Mouse (Mus musculus) spleen, adult 2 months (tissue): ENCODE data around the gene Pde4dip. TPM values are rescaled to one million over a fixed set of nuclear protein-coding genes. Genes with fewer than 3 reads are reported as not detected.

ENCODE experiments used
- DNase-seq, 2 experiments: peaks; one replicate each; pipeline versions ENCODE4 v3.0.0 to v3.0.0-alpha.2; 2012 to 2021; ENCODE audit warnings: low spot score in 2 of 2, low read depth in 1 of 2
- H3K27ac ChIP-seq: fragments of 200-500 bp; 2 replicates; pipeline ENCODE4 v1.5.1; 2012; ENCODE audit warnings: low read length, inconsistent platforms; ENCODE audit not compliant: insufficient read depth
- H3K27me3 ChIP-seq: fragments of 200-500 bp; 2 replicates; pipeline ENCODE4 v1.6.1; 2012; ENCODE audit warnings: mild to moderate bottlenecking, moderate library complexity, low read length, inconsistent platforms; ENCODE audit not compliant: control insufficient read depth, insufficient read depth
- H3K36me3 ChIP-seq: fragments of 200-500 bp; 2 replicates; pipeline ENCODE4 v1.6.1; 2012; ENCODE audit warnings: mild to moderate bottlenecking, low read length, inconsistent platforms; ENCODE audit not compliant: control insufficient read depth, insufficient read depth
- H3K4me1 ChIP-seq: fragments of 200-500 bp; 2 replicates; pipeline ENCODE4 v1.6.1; 2011; ENCODE audit warnings: inconsistent platforms; ENCODE audit not compliant: control insufficient read depth, insufficient read depth, insufficient read length
- H3K4me3 ChIP-seq: fragments of 200-500 bp; 2 replicates; pipeline ENCODE4 v1.5.1; 2011; ENCODE audit warnings: mild to moderate bottlenecking, inconsistent platforms; ENCODE audit not compliant: insufficient read depth, insufficient read length; ENCODE audit errors: extremely low read depth
- CTCF ChIP-seq: fragments of 200-500 bp; IDR thresholded peaks from 2 replicates; pipeline ENCODE4 v1.5.1; 2011; ENCODE audit warnings: mild to moderate bottlenecking, inconsistent platforms; ENCODE audit not compliant: insufficient read depth, insufficient read length, insufficient replicate concordance; ENCODE audit errors: extremely low read depth
- POLR2A ChIP-seq: fragments of 200-500 bp; IDR thresholded peaks from 2 replicates; pipeline ENCODE4 v1.6.1; 2011; ENCODE audit warnings: low read depth, low read length, inconsistent platforms
- WGBS: fragments of 180-500 bp; shearing (Covaris S2); methylation state at CpG from one replicate; pipeline ENCODE4 v1.1.7; 2018; 5-methylcytosine and 5-hydroxymethylcytosine counted together
- polyA plus RNA-seq: library from polyadenylated mRNA; depleted of rRNA; stranded (reverse); fragments of >200 nt; gene quantifications from 2 replicates; pipeline ENCODE4 v1.2.3, GENCODE M21; 2012

Pde4dip gene
- polyA plus RNA-seq, 1 experiment, result 12.0 TPM

DNA sequence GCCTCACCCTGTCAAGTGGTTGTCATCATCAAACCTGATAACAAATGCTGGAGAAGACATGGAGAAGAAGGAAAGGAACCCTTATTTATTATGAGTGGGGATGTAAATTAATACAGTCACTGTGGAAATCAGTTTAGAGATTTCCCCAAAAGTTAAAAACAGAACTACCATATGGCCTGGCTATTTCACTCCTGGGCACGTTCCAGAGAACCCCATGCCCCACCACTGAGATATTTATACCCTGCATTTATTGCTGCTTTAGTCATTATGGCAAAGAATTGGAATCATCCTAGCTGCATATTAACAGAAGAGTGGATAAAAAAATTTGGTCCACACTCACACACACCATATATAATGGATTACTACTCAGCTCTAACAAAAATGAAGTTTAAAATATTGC lies 98.4 kb downstream of the Pde4dip start:
- WGBS, result 74% methylated on average over 1 of the region's 1 CpGs
- H3K4me3 ChIP-seq, result no peak overlapping the region
- no peaks in the 10 kb centered on the region for H3K36me3 ChIP-seq
- TF ChIP-seq CTCF, result no peak
- TF ChIP-seq POLR2A, result no peak
- no peak overlapping the region for H3K27ac ChIP-seq
- H3K4me1 ChIP-seq, result no peaks in the 10 kb centered on the region
- H3K27me3 ChIP-seq, result no peaks in the 10 kb centered on the region
- DNase-seq, result no peak

GRCm38 (mm10) chr3:97789317-97789716 lies 99.2 kb downstream of the Pde4dip start:
- no peak overlapping the region for H3K4me3 ChIP-seq
- H3K27me3 ChIP-seq, result no peaks in the 10 kb centered on the region
- H3K36me3 ChIP-seq, result no peaks in the 10 kb centered on the region
- H3K4me1 ChIP-seq, result no peaks in the 10 kb centered on the region
- DNase-seq, result no peak
- no peak overlapping the region for H3K27ac ChIP-seq
- TF ChIP-seq POLR2A, result no peak
- no peak for TF ChIP-seq CTCF

- Histone ChIP-seq H3K27me3 (no peaks in the 10 kb centered on the region), H3K27ac (no peak overlapping the region), H3K36me3 (no peaks in the 10 kb centered on the region), H3K4me1 (peaks cover 3% of the 10 kb centered on the region; the same call in 1 of the 2 replicates), H3K4me3 (no peak overlapping the region)
- WGBS, result 70% methylated on average over 4 of the region's 4 CpGs
- TF ChIP-seq POLR2A (no peak), CTCF (no peak)
- DNase-seq, result no peak
Observed at GRCm38 (mm10) chr3:97776195-97776594, 112.3 kb downstream of the Pde4dip start.

GRCm38 (mm10) chr3:97775742-97776141 lies 112.8 kb downstream of the Pde4dip start:
- WGBS, result 59% methylated on average over 2 of the region's 2 CpGs
- Histone ChIP-seq H3K27me3 (no peaks in the 10 kb centered on the region), H3K4me1 (peaks cover 3% of the 10 kb centered on the region; the same call in 1 of the 2 replicates), H3K27ac (peak overlapping the region; percentile 45; the same call in 1 of the 2 replicates), H3K36me3 (no peaks in the 10 kb centered on the region), H3K4me3 (no peak overlapping the region)
- DNase-seq, result no peak
- TF ChIP-seq POLR2A (no peak), CTCF (no peak)

GRCm38 (mm10) chr3:97774861-97775260 lies 113.6 kb downstream of the Pde4dip start:
- Histone ChIP-seq H3K4me3 (no peak overlapping the region), H3K36me3 (no peaks in the 10 kb centered on the region)
- WGBS, result 31% methylated on average over 1 of the region's 1 CpGs

DNA sequence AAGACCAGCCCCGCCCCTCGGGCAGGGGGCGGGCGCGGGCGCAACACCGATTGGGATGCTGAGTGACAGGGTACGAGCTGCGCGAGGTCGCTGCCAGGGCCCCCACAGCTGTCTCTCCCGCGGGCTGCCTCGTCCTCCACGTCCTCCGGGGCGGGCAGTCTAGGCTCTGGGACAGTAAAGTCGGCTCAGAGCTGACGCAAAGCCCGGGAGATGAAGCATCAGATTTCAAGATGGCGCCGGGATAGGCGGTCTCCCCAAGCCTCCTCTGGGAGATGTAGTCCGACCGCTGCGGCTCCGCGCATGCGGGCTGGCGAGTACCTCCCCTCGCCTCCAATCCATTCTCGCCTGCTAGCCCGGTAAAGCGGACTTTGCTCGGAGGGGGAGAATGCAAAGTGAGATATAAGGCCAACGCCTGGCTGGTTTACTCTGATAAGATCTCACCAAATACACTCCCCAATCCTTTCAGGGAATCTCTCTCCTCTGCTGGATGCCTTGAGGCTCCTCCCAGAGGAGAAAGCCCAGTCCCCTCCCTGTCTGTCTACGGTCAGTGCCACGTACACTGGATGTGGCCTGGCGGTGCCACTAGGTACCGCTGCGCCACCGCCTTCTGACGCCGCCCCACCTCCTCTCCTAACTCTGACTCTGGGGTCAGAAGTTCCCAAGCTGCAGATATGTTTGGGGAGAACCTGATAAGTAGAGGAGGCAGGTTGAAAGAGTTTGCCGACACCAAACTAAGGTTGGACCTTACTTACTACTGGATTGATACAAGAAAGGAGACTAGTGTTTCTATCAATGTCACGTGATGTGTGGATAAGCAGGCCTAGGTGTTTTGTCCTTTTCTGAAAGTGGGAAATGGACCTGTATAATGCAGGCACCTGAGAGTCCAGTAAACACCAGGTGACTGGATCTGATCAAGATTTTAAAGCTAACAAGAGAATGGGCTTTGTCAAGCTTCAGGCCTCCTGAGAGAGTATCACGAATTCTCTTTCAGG lies 120.4 kb downstream of the Pde4dip start:
- peak; percentile 48; the same call in 1 of the 2 replicates for TF ChIP-seq CTCF
- no peak; the same call in 1 of the 2 replicates for TF ChIP-seq POLR2A
- H3K27ac ChIP-seq, result peak overlapping the region; percentile 75
- H3K4me1 ChIP-seq, result peaks cover 2% of the 10 kb centered on the region; the same call in 1 of the 2 replicates

More at GRCm38 (mm10) chr3:97774861-97775260, 113.6 kb downstream of the Pde4dip start:
- TF ChIP-seq POLR2A (no peak), CTCF (no peak)
- no peak overlapping the region for H3K27ac ChIP-seq
- no peak for DNase-seq
- H3K4me1 ChIP-seq, result peaks cover 3% of the 10 kb centered on the region; the same call in 1 of the 2 replicates
- no peaks in the 10 kb centered on the region for H3K27me3 ChIP-seq

More for the DNA sequence above, 120.4 kb downstream of the Pde4dip start:
- 4% methylated on average over 47 of the region's 47 CpGs for WGBS
- Histone ChIP-seq H3K4me3 (peak overlapping the region; percentile 87), H3K27me3 (no peaks in the 10 kb centered on the region), H3K36me3 (no peaks in the 10 kb centered on the region)
- peak; percentile 82 to 89 for DNase-seq
